Mouse (Mus musculus): ENCODE results near the gene Trim37. TPM values are rescaled to one million over a fixed set of nuclear protein-coding genes. Genes with fewer than 3 reads are reported as not detected.

The Trim37 gene
- polyA plus RNA-seq (2014; fragmentation: Illumina TruSeq; extraction: RNeasy Lipid Tissue Mini Kit (QIAGEN cat#74804); ENCODE audit: low replicate concordance) = 13.2 TPM

DNA sequence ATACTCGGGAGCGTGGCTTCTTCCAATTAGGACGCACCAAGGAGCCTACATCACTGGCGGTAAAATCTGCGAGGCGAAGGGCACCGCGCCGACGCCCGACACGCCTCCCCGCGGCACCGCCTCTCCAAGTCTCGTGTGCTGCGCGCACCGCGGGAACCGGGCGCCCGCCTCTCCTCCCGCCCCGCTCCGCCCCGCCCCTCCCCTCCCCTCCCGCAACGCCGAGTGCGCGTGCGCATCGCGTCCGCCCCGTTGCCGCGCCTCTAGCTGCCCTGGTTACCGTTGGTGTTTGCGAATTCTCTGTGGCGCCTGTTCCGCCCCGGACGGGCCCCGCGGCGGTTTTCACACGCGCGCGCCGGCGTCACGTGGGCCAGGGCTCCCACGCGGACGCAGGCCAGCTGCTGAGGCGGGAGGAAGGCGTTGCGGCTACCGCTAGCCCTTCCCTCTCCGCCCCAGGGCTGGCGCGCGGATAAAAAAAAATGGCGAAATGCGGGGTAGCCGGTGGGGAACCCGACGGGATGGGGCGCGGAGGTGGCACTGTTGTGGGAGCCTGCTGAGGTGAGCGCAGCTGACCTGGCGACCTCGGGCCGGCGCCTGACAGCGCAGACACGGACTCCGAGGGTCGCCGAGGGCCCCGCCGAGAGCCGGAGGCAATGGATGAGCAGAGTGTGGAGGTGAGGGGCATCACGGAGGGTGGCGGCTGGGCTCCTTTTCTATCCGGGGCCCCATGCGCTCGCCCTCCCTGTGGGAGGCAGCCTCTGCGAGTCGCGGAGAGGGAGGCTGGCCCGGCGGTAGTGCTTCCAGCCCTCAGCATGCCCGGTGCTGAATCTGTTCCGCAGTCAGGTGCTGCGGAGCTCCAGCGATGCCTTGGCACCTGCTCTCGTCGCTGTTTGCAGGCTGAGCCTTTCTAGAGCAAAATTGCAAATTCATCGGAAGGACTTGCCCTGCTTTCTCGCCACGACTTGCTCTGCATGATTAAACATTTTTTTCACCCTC, at the start of gene Trim37:
Trim37 (plus strand) TSS at position 254 of the 993 bp plus-strand sequence.

DNA sequence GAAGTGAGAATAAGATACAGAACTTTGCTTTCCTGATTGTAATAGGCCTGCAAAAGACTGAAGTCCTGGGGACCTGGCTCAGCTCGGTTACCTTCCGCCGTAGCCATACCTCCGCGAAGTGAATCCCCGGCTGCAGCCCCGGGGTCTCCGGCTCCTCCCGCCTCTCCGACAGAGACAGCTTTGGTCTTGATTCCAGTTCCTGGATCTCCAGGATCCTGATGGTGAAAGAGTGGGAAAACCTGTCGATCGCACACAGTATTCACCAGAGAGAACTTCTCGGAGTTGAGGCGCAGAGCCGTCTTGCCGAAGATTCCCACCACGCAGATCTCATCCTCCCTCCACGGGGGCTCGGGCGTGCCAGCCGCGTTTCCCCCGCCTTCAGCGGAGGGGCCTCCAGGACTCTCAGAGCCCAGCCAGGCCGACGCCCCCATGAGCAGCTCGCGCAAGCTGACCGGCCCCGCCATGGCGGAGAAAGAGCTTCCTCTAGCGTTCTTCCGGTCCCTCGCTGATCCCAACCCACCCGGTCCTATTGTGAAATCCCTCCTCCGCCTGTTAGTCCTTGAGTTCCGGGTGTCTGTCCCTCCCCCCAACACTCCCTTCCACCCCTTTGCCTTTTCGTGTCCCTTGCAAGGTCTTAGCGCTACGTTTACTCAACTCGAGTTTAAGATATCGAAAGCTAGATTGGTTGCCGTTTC, 40.4 kb upstream of the Trim37 start, which contains the start of gene Smg8:
Smg8 (minus strand) TSS at position 485 of the 695 bp plus-strand sequence.

GRCm38 (mm10) chr11:87108409-87108754, 18.5 kb upstream of the Trim37 start, which contains the start of gene Prr11:
Prr11 (minus strand) TSS chr11:87108708.

DNA sequence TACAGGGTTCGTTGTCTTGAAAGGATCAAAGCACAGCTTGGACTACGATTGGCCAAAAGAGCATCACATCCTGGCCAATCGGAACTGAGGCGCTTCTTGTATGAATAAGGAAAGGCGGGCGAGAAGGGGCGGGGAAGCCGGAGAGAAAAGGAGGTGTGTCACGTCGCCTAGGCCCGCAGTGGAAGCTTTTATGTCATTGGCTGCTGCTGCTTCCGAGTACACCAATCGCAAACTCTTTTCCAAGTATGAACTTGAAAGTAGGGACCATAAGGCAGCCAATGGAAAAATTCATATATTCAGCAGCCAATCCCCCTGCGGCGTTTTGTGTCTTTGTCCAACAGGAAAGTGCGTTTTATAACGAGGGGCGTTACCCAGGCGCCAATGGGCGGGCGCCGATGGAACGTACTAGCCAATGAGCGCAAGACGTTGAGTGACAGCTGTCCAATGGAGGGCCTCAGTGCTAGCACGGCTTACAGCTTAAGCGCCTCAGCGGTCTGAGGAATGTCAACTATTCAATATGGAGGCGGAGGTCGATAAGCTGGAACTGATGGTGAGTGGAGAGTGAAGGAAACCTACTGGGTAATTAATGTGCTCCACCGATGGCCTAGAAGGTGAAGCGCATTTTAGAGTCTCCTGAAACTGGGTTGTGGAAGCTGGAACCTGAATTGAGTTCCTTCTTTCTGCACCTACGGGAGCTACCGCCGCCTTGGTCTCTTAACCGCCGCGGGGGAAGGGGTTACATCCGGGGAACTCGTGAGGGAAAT, 17.9 kb upstream of the Trim37 start, which contains the start of gene Ska2:
Ska2 (plus strand) TSS at position 480 of the 764 bp plus-strand sequence.

Other genes starting within 250 kb of the Trim37 start
- 29.1 TPM for gene Ypel2, start 133.4 kb upstream of the Trim37 start, polyA plus RNA-seq (2014; fragmentation: Illumina TruSeq; extraction: RNeasy Lipid Tissue Mini Kit (QIAGEN cat#74804); ENCODE audit: low replicate concordance)
- 155 TPM for gene Gdpd1, start 53.0 kb upstream of the Trim37 start, polyA plus RNA-seq (2014; fragmentation: Illumina TruSeq; extraction: RNeasy Lipid Tissue Mini Kit (QIAGEN cat#74804); ENCODE audit: low replicate concordance)
- 4.4 TPM for gene Smg8, start 40.3 kb upstream of the Trim37 start, polyA plus RNA-seq (2014; fragmentation: Illumina TruSeq; extraction: RNeasy Lipid Tissue Mini Kit (QIAGEN cat#74804); ENCODE audit: low replicate concordance)
- gene Prr11, start 18.4 kb upstream of the Trim37 start, polyA plus RNA-seq (2014; fragmentation: Illumina TruSeq; extraction: RNeasy Lipid Tissue Mini Kit (QIAGEN cat#74804); ENCODE audit: low replicate concordance) = 15.3 TPM
- 23.0 TPM for gene Ska2, start 17.8 kb upstream of the Trim37 start, polyA plus RNA-seq (2014; fragmentation: Illumina TruSeq; extraction: RNeasy Lipid Tissue Mini Kit (QIAGEN cat#74804); ENCODE audit: low replicate concordance)
- 4.5 TPM for gene Ppm1e, start 231.9 kb downstream of the Trim37 start, polyA plus RNA-seq (2014; fragmentation: Illumina TruSeq; extraction: RNeasy Lipid Tissue Mini Kit (QIAGEN cat#74804); ENCODE audit: low replicate concordance)

Measured in small intestine, adult 10 weeks (tissue).